Mouse (Mus musculus) brain, embryonic 14.5 days (tissue): ENCODE measurements around the gene Specc1l.

Source experiments
- CTCF ChIP-seq: fragments of 200-500 bp; IDR thresholded peaks from 2 replicates; pipeline ENCODE4 v1.5.1; 2012; ENCODE audit warnings: inconsistent platforms, mild to moderate bottlenecking, moderate library complexity, borderline replicate concordance; ENCODE audit not compliant: insufficient read depth, insufficient read length; ENCODE audit errors: extremely low read depth
- POLR2A ChIP-seq: fragments of 200-500 bp; IDR thresholded peaks from 2 replicates; pipeline ENCODE4 v1.6.1; 2012; ENCODE audit warnings: mild to moderate bottlenecking, inconsistent platforms, borderline replicate concordance; ENCODE audit not compliant: poor library complexity, insufficient read depth, insufficient read length, severe bottlenecking; ENCODE audit errors: extremely low read depth

DNA sequence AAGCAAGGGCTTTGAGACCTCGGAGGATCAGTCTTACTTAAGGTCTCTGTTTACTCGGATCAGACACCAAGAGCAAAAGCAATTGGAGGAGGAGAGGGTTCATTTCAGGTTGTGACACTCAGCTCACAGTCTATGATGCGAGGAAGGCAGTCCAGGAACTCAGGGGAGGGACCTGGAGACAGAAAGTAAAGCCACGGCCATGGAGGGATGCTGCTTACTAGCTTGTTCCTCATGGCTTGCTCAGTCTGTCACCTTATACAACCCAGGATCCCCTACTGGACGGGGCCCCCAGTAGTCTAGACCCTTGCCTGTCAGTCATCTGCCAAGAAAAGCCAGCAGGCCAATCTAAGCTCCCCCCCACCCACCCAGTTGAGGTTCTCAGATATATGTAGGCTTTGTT is 33.0 kb upstream of the Specc1l start:
- TF ChIP-seq CTCF (no peak), POLR2A (no peak)
